Mouse (Mus musculus) naive thymus-derived CD4-positive, alpha-beta T cell, adult 2 months (primary cell): Measurements from ENCODE around the gene Itgb6.

Experiments used
- DNase-seq: peaks from one replicate; pipeline ENCODE4 v3.0.0-alpha.2; 2011; ENCODE audit warnings: low read depth

Itgb6 gene

DNA sequence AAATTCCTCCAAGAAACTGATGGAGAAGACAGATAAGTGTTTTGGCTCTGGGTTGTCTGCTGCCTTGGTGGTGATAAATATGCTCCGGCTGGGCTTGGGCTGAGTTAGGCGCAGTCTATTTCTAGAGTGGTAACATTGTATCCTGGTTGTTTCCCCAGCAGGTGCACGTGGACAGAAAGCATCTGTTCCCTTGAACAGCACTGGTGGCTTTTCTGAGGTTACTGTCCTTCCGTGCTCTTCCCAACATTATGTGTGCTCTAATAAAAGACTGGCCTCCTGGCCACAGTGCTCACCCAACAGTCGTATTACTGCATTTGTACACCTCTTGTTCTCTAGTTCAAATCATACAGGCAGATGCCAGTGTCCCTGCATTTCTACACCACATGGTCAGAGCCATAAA, 9.6 kb downstream of the Itgb6 start:
- DNase-seq: no peak

GRCm38 (mm10) chr2:60712483-60712882, 10.0 kb downstream of the Itgb6 start:
- DNase-seq: no peak

DNA sequence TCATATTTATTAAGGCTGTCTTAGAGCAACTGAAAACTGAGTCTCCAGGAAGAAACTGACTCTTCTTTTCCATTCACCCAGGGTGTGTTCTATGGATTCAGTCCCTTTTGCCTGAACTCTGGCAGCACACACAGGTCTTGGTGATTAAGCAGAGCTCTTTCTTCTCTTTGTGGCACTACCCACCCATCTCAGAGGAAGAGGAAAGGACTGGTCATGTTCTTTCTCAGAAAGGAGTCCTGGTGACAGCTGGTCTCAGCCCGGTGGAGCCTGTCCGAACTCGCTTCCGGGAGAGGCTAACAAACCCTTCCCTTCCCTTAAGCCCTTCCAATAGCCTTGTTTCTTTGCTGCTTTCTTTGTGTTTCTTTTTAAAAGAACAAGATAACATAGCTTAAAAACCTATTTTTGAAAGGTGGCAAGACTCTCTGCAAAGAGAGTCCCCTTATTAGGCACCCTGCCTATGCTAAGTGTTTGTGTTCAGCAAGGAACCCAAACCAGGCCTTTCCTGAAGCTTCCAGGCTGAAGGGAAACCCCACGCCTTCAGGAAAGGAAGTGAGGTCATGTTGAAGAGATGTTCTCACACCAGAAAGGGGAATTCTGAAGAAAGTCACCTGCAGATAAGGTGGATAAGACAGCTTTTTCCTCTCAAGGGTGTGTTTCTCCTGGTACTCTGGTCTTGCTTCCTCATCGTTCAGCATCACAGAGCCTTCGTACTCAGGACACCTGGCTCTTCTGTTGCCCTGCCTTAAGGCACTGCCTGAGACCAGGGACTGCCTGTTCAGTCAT, 11.2 kb downstream of the Itgb6 start:
- no peak for DNase-seq

DNA sequence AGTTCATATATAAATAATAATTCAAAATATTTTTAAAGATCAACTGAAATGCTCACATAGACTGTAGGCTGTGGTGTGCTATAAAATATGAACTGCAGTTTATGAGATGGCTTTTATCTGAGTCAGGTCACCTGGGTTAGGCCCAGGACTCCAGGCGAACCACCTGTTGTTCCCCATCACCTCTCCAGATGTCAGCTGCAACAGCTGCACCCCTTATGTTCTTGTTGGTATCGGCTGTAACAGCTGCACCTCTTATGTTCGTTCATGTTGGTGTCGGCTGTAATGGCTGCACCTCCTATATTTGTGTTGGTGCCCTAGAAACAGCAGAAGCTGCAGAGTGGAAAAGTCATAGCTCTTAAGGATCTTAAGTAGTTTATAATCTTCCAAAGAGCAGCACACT, 12.1 kb downstream of the Itgb6 start:
- no peak for DNase-seq

DNA sequence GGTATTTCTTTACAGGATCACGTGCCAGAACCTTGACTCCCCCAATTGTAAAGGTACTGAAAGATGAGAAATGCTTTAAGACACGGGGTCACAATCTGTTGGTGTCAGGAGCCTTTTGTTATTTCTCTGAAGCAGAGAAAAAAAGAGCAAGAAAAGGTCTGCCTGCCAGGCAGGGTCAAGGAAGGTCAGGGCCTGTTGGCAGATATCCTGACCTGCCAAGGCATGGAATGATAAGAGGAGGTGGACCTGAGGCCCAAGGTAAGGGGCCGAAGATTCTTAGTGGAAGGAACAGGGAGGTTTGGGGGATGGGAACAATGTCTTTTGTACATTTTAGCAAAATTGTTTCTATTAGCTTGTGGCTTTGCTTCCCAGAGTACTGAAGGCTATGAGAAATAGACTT, 13.8 kb downstream of the Itgb6 start:
- no peak for DNase-seq

DNA sequence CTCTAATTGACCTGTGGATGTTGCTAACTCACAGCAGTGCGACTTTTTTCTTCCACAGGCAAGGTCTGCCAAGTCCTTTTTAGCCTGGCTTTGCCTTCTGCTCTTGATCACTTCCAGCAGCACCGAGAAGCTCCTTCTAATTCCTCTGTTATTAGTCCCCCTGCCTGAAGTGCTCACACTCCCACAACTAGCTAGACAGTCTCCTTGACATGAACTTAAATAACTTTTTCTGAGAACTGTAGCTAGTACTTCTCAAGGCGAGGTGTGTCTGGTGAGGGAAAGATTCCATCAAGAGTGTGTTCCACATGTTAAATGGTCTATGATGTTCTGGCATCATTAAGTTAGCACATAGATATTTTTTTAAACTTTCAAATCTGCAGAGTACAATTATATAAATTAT, 15.6 kb downstream of the Itgb6 start:
- DNase-seq: no peak

DNA sequence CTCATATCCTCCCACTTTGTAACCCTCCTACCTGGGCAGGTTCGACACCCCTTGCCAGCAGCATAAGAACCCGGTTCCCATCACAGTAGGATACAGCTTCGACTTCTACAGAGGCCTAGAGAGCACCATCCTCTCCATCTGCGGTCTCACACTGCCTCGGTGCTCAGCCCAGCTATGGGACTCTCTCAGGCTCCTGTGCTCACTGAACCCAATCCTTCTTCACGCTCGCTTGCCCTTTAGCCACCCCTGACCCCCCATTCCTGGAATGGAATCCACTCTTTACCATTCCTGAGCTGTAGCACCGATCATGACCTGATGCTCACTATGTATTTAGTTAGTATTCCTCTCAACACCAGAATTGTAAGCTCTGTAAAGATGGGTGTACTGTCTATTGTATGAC, 17.0 kb downstream of the Itgb6 start:
- no peak for DNase-seq

- DNase-seq: no peak
Observed at GRCm38 (mm10) chr2:60703315-60703714, 19.1 kb downstream of the Itgb6 start.

DNA sequence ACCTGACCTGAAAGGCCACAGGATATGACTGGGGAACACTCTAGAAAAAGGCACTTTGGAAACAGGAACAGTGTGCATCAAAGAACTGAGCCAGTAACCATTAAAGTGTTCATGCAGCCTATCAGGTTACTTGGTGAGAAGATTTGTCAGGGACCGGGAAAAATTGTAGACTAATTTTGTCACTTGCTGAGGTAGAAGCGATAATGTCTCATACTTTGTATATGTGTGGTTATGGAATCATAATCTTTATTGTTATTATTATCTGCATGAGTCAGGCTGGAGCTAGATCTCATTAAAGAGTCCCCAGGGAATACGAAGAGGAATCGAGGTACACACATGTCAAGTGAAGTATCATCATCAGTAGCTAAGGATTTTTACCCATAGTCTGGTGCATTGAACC, 21.5 kb downstream of the Itgb6 start:
- DNase-seq: no peak

DNA sequence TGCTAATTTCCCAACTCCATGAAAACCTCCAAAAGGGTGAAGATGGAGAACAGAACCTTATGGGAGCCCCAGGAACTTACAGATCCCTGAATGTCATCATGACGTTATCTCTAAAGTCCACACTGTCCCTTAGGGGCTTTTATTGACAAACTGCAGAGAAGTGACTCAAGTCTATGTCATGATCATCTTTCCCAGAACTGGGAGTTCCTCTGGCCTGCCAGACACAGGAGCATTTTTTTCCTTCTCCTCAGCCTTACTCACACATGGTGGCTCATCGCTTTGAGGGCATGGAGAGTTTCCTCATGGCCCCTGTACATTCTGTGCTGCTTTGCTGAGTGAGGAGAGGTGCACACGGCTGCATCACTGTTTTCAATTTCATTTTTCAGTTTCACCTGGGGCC, 22.4 kb downstream of the Itgb6 start:
- no peak for DNase-seq

GRCm38 (mm10) chr2:60699591-60699990, 22.9 kb downstream of the Itgb6 start:
- no peak for DNase-seq

DNA sequence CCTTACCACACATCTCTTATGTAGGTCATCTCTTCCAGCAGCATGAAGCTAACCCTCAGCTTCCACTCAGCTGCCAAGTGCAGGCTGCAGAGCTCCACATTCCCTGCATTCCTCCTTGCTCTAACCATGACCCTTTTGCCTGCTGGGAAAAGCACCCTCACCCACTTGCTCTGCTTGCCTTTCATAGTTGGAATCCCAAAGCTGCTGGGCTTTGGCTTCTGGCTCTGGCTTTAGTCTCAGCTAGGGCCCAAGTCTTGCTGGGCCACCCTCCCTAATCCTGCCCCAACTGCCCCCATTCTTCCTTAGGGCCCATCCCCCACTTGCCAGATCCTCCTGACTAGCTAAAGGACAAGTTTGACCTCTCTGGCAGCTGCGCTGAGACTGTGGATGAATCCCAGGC, 24.3 kb downstream of the Itgb6 start:
- no peak for DNase-seq

DNA sequence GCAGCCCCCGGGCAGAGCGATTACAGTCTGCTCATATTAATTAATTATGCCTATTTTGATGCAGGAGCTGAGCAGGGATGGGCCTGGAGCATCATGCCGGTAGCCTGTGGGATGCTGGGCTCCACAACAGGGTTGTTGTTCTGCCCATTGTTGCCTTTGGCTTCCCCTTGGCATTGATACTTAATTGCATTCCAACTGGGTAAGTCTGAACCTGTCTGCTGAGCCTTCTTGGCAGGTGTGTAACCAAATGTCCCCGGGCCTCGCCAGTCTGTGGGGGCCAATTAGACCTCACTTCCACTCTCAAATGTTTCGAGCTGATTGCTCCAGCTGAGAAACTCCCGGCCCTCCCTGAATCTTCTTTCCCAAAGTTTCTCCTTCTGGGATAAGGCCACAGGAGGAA, 24.9 kb downstream of the Itgb6 start:
- DNase-seq: no peak

DNA sequence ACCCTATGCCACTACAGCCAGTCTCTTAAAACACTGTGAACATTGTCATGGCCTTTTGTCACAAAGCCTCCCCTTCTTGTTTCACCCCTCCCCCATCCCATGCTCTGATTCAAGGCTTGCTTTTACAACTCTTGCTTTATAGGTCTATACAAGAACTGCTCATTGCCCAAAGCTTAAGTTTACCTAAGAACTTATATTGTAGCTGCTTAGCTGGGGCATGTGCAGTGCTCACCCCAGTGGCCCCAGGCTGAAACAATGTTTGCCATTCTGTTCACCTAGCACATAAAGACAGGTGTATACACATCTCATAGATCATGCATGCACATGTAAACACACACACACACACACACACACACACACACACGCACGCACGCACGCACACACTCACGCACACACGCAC, 25.9 kb downstream of the Itgb6 start:
- no peak for DNase-seq

- DNase-seq: no peak
Observed at GRCm38 (mm10) chr2:60695706-60696105, 26.7 kb downstream of the Itgb6 start.

- no peak for DNase-seq
Observed at GRCm38 (mm10) chr2:60694563-60694962, 27.9 kb downstream of the Itgb6 start.

- DNase-seq: no peak
Observed at GRCm38 (mm10) chr2:60692239-60692638, 30.2 kb downstream of the Itgb6 start.

DNA sequence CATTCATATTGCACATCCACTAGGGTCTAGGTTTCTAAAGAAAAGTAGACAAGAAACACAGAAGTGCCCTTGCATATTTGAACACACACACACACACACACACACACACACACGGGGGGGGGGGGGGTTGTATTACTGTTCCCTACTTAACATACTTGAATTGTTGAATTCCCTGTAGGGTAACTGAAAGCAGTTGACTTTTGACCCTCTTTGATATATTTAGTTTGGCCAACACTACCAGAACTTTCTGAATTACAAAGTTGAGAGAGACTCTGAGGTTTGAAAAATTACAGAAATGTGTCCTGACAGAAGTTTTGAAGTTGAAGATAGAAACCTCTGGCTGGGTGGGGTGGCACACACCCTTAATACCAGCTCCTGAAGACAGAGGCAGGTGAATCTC, 32.2 kb downstream of the Itgb6 start:
- DNase-seq: no peak

DNA sequence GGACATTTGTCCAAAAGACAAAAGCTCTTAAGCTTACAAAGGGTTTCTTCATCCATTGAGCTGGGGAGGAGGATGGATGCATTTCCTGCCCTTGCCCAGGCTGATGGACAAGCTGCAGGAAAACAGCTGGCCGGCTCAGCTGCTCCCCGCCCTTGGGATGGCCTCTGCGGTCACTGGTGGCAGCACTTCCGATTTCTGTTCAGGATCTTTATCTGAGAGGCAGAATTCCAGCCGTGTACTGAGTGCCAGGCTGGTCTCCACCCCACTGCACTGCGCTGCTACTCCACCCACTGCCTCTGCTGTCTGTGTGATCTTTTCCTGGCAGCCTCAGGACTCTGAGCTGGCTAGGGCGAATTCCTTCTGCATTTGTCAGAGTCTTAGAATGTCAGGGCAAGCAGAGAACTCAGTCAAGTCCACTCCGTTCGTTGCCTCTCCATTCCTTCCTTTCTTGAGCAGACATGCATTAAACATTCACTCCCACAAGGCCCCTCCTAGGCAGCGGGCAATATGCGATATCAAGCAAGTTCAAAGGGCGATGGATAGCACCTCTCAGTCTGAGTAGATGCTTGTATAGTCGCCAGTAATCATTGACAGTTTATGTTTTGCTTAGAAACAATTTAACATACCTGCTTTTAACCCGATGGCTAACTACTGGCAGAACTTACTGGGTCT, 33.4 kb downstream of the Itgb6 start:
- no peak for DNase-seq

DNA sequence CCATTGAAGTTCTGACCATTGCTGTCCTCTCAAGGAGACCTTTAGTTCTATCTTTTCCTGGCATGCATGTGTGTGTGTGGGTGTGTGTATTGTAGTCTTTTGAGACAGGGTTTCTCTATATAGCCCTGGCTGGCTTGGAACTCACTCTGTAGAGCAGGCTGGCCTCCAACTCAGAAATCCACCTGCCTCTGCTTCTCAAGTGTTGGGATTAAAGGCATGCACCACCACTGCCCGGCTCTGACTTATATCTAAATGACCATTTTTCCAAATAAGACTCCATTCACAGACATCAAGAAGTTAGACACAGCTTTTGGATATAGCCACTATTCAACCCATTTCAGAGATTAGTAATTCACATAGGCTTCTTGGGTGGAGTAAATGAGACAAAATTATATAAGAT, 34.3 kb downstream of the Itgb6 start:
- no peak for DNase-seq

DNA sequence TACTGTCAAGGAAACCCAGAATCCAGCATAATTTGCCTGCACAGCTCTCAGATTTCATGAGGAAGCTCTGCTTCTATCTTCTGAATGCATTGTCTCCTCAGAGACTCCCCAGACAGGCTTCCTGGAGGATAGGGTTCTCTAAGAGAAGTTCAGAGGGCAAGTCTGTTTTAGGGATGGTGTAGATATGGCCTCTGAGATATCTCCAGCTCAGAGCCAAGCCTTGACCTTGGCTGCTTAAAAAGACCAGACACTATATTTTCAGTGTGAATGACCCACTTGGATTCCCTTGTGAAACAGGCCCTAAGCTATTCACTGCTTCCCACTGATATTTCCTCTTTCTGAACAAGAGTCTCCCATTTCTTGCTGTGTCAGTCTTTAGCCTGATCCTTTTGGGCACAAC, 36.5 kb downstream of the Itgb6 start:
- DNase-seq: no peak

GRCm38 (mm10) chr2:60684168-60684567, 38.3 kb downstream of the Itgb6 start:
- no peak for DNase-seq

GRCm38 (mm10) chr2:60682554-60682953, 39.9 kb downstream of the Itgb6 start:
- no peak for DNase-seq

DNA sequence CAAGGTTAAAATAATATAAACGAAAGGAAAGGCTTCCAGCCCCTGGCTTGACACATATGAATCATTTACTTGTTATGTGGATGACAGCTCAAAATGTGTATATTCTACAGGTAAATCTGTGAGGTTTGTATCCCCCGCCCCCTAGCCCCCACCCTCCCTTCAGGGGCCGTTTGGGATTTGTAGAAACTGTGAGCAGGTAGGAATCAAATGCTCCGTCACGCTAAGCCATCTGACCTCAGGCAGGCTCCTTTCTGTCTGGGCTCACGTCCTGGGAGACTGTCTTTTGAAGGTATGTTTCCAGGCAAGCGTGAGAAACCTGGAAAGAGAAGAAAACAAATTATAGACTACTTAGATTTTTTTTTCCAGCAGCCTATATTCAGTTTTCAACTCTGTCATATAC, 48.0 kb downstream of the Itgb6 start:
- DNase-seq: no peak
